Mouse (Mus musculus) kidney, adult 8-10 months (tissue): ENCODE measurements around the gene Dzank1.
A peak's percentile ranks its signal among the peaks of the same experiment; 100 is the strongest.

ENCODE experiments used
- DNase-seq, 2 experiments: peaks; one replicate each; pipeline ENCODE4 v3.0.0; 2022

The Dzank1 gene

DNA sequence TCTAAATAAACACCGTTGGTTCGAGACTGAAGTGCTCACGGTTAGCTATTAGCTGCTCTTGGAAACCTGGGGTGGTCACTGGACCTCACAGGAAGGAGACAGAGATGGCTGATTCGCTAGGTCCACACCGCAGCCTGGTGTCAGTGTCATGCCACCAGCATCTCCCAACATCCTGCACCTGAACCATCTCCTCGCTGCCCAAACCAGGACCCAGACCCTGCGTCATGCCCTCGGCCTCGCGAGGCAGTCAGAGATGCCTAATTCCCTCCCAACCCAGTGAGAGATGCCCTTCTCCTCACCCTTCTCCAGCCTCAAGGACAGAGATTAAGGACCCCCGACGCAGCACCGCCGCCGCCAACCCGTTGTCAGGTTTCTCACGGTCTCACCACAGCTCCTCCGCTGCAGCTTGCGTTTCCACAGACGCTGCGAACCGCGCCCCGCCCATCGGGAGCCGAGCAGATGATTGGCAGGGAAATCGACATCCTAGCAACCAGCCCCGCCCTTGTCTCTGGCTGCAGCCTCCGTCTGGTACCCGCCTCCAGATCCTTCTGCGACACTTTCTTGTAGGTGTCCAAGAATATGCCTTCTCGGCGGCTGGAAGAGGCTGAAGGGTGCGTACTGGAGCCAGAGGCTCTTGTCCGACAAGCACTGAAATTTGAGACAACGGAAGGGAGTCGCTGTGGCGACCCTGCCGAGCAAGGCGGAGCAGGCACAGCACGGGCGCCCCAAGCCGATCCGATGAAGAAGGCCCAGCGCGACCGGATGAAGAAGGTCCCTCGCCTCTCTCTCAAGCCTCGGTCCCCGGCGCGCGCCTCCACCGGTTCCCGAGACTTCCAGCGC is at the start of gene Dzank1, which contains the start of gene Polr3f:
TSS of gene Dzank1 (minus strand) at position 434 of the 840 bp plus-strand sequence.
TSS of gene Polr3f (plus strand) at position 738 of the 840 bp plus-strand sequence.
- DNase-seq, result peak; percentile 98

DNA sequence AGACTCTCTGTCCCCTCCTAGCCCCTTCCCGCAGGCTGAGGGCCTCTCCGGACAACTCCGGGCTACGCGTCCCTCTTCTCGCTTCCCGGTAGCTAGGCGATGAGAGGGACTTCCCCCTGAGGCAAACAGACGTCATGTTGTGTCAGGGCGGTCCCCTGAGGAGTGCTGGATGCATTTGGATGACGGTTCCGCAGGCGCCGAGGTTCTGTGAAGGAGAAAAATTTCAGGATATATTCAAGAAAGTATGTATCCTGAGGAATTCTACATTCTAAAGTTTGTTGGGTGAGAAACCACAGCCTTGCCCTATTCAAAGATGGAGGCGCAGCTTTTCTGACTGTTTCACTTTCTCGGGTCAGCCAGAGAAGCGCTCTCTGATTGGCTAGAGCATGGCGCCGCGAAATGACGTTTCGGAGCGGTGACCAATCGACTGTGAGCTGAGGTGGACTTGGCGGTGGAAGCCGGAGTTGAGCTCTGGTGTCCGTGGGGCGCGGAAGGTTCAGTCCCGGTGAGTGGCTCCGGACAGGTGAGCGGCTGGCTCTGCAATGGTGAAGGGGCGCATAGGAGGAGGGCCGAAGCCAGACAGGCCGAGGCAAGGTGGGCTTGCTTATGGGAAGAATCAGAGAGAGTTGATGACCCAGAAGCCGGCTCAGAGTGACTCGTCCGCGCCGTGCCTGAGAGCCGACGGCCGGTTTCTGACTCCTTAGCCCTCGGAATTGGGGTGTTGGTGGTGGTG is 28.8 kb upstream of the Dzank1 start, which contains the start of gene Sec23b:
TSS of gene Sec23b (plus strand) at position 410 of the 733 bp plus-strand sequence.
- DNase-seq, result peak; percentile 97 to 98

- no peak for DNase-seq
Measured at GRCm38 (mm10) chr2:144555286-144555819, 28.1 kb upstream of the Dzank1 start.

DNA sequence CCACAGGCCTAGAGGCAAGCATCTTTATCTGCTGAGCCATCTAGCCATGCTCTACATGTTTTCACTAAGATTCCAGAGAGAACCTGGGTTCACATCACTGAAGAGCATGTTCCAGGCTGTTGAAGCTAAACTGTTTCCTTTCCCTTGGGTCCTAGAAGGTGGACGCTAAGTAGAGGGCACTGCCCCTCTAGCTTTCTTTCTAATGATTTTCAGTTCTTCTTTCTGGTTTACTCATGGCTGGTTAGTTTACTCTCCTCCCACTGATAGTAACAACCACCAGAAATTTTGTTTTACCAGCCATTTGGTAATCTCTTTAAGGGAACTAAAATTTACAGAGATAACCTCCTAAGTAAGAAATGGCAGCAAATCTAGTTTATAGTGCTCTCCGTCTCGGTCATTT is 26.7 kb upstream of the Dzank1 start:
- no peak for DNase-seq

DNA sequence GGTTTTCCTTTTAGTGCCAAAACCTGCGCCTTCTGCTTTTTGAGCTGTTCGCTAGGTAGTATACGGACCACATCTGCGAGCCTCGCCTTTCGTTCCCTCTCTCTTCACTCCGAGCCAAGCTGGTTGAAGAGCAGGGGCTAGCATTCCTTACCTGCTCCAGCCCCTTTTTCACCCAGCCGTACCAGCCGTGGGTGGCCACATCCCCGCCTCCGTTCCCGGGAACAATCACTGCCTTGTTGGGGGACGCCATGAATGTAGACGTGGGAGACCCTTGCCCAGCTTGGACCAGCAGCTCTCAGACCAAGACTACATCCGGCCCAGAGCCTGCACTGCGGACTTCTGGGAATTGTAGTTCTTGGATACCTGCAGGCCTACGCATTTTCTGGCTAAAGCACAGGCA is 23.3 kb upstream of the Dzank1 start, which contains the start of gene Rbbp9:
TSS of gene Rbbp9 (minus strand) at position 341 of the 400 bp plus-strand sequence.
- peak; percentile 65 to 66 for DNase-seq

GRCm38 (mm10) chr2:144547559-144547958 is 20.3 kb upstream of the Dzank1 start:
- DNase-seq, result no peak

- DNase-seq, result peak; percentile 66 to 88
Measured at GRCm38 (mm10) chr2:144545481-144545880, 18.3 kb upstream of the Dzank1 start.

- no peak for DNase-seq
Measured at GRCm38 (mm10) chr2:144545061-144545460, 17.8 kb upstream of the Dzank1 start.

- peak; percentile 66 to 81 for DNase-seq
Measured at GRCm38 (mm10) chr2:144544630-144545029, 17.4 kb upstream of the Dzank1 start.

DNA sequence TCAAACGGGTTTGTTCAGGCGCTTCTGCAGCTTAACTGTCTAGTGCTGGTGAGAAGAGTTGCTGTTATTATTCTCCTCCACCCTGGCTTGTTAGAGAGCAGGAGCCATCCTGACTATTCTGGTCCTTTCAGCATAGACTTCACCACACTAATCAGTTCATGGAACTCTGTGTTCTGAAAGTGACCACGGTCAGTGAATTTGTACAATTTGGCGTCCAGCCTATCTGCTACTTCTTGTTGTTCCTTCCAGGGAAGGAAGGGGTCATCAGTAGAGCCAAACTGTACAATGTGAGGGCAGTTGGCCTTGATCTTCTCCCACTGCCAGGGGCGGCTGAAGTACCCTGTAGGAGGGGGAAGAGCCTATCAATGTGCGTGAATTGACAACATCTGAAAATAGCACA is 16.5 kb upstream of the Dzank1 start:
- no peak for DNase-seq

DNA sequence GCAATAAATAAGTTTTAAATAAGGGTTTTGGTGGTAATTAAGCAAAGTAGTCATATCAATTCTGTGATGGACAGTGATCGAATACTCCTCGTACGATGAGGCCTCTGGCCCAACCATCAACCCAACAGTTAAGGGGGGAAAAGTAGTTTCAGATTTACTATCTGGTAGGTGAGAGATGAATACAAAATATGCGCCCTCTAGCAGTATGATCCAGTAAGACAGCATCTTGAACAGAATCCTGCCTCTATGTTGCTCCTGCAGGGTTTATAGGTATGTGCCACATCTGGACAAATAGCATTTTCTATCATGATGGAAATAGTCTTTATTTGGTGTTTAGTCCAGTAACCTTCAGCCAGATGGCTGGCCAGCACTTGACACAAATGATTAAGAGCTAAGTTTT is 14.0 kb upstream of the Dzank1 start:
- DNase-seq, result no peak

GRCm38 (mm10) chr2:144537123-144537522 is 9.9 kb upstream of the Dzank1 start:
- DNase-seq, result peak in 1 of 2 experiments; percentile 54

- no peak for DNase-seq
Measured at GRCm38 (mm10) chr2:144527821-144528174, 584 bp upstream of the Dzank1 start.

GRCm38 (mm10) chr2:144525856-144526255 is 1.4 kb downstream of the Dzank1 start:
- DNase-seq, result no peak

DNA sequence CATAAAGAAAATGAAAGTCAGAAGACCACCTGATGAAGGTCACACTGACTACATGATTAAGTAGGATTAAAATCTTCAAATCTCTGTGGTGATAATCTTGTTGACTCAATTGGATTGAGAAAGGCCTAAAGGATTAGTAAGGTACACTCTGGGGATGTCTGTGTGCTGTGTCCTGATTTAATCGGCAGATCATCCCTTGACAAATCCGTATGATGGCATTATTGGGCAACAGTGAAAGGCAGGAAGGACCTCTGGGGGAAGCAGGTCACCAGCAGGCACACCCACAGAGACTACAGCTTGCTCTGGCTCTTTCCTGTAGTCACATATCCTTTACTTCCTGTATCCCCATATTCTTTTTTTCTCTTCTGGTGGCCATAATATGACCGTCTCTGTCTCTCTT is 7.4 kb downstream of the Dzank1 start:
- DNase-seq, result no peak

GRCm38 (mm10) chr2:144514619-144515018 is 12.6 kb downstream of the Dzank1 start:
- DNase-seq, result no peak

- DNase-seq, result no peak
Measured at GRCm38 (mm10) chr2:144502134-144502533, 25.1 kb downstream of the Dzank1 start.

DNA sequence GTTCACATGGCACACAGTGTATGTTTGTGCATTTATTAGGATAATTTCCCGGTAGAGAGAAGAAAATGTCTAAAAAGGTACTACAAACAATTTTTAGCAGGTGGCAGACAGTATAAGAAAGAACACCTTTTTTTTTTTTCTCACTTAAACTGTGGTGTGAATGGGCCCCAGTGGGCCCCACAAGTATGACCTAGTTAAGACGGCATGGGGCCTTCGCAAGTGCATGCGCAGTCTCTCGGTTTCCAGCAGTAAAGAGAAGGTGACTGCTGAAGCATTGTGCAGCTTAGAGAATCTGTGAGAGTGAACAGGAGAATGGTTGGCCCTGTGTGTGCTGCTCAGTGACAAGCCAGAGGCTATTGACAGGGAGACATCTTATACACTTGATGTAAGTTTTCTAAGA is 37.9 kb downstream of the Dzank1 start:
- no peak for DNase-seq

- DNase-seq, result no peak
Measured at GRCm38 (mm10) chr2:144487476-144487875, 39.7 kb downstream of the Dzank1 start.

DNA sequence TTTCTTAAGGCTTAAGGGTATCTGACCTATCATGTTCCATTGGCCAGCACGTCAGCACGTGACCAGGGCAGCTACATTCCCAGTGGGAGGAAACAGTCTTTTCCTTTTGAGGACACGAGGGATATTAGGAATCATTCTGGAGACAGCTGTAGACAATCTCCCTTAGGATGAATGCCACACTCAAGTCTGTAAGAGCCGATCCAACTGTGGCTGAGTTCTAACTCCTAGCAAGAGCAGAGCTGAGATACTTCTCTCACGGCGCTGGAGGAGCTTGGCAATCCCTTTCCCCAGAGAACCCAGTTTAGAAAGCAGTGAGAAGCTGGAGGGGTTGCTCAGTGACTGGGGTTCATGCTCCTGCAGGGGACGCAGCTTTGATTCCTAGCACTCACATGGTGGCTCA is 41.8 kb downstream of the Dzank1 start:
- DNase-seq, result no peak

GRCm38 (mm10) chr2:144484084-144484483 is 43.1 kb downstream of the Dzank1 start:
- no peak for DNase-seq

DNA sequence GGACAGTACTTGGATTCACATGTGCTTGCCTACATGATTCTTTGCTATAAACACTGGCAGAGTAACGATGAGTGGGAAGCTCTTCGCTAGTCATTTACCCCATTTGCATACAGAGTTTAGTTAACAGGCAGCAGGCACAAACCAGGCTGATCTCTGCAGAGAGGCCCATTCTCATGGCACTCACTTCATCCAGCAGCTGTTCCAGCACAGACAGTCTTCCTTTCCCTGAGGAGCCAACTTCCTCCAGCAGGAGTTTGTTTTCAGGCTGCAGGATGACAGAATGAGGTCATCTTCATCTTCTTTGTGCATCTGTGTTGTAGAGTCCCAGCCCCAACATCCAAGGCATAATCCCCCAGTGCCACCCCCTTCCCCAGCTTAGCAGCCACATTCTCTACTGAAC is 47.8 kb downstream of the Dzank1 start:
- DNase-seq, result no peak

- DNase-seq, result peak in 1 of 2 experiments; percentile 21
Measured at GRCm38 (mm10) chr2:144467203-144467602, 60.0 kb downstream of the Dzank1 start.
